Mouse (Mus musculus) granulocyte monocyte progenitor cell, adult 5-6 weeks (primary cell): ENCODE data around the gene Gm609. TPM values are rescaled to one million over a fixed set of nuclear protein-coding genes. Genes with fewer than 3 reads are reported as not detected.
"Not testable (repeated sequence)": the region's sequence is repeated elsewhere in the genome, so short reads cannot be mapped to it uniquely, and the experiment has no call there.

Experiments used
- ATAC-seq: replicated peaks from 2 replicates; pipeline ENCODE4 v1.8.0; 2016; ENCODE audit warnings: mild to moderate bottlenecking, moderate TSS enrichment, inconsistent platforms; ENCODE audit not compliant: poor library complexity, severe bottlenecking
- total RNA-seq, 2 experiments: library from RNA; stranded (forward) in 1 of 2; stranded (reverse) in 1 of 2; fragments of 200-712, 200-1000 nt in 1 of 2; fragments of >200 nt in 1 of 2; fragmentation: Nextera tagmentation in 1 of 2; gene quantifications; 2 replicates each; pipeline ENCODE4 v1.2.3; 2014 to 2017

Gm609 gene
- total RNA-seq (2014; fragmentation: Nextera tagmentation) (not detected in 2 replicates), total RNA-seq (2017) (not detected in 2 replicates)

GRCm38 (mm10) chr16:45492927-45493326, at the start of gene Gm609:
Gm609 (minus strand) TSS chr16:45492969.
- ATAC-seq: no peak

- ATAC-seq: no peak
Measured at GRCm38 (mm10) chr16:45542108-45542507, 49.3 kb upstream of the Gm609 start.

- not testable (repeated sequence) for ATAC-seq
Measured at GRCm38 (mm10) chr16:45538342-45538741, 45.6 kb upstream of the Gm609 start.

- ATAC-seq: no peak
Measured at GRCm38 (mm10) chr16:45535009-45535408, 42.2 kb upstream of the Gm609 start, which contains the start of gene Slc9c1. Slc9c1 (plus strand) TSS chr16:45535309.

GRCm38 (mm10) chr16:45531950-45532349, 39.2 kb upstream of the Gm609 start, which contains the start of gene Gm17783:
Gm17783 (minus strand) TSS chr16:45532050.
- ATAC-seq: no peak

GRCm38 (mm10) chr16:45525551-45525950, 32.8 kb upstream of the Gm609 start:
- ATAC-seq: peak; percentile 96

GRCm38 (mm10) chr16:45495326-45495725, 2.6 kb upstream of the Gm609 start:
- no peak for ATAC-seq

GRCm38 (mm10) chr16:45476991-45477390, 15.8 kb downstream of the Gm609 start:
- ATAC-seq: no peak

- not testable (repeated sequence) for ATAC-seq
Measured at GRCm38 (mm10) chr16:45471836-45472235, 20.9 kb downstream of the Gm609 start.

- ATAC-seq: no peak
Measured at GRCm38 (mm10) chr16:45454762-45455161, 38.0 kb downstream of the Gm609 start.

GRCm38 (mm10) chr16:45437230-45437739, 55.5 kb downstream of the Gm609 start:
- ATAC-seq: no peak

- no peak for ATAC-seq
Measured at GRCm38 (mm10) chr16:45435591-45435990, 57.2 kb downstream of the Gm609 start.

- no peak for ATAC-seq
Measured at GRCm38 (mm10) chr16:45427651-45428050, 65.1 kb downstream of the Gm609 start.

- ATAC-seq: no peak
Measured at GRCm38 (mm10) chr16:45413497-45413896, 79.3 kb downstream of the Gm609 start.

- ATAC-seq: not testable (repeated sequence)
Measured at GRCm38 (mm10) chr16:45409064-45409446, 83.7 kb downstream of the Gm609 start.

GRCm38 (mm10) chr16:45408425-45409063, 84.2 kb downstream of the Gm609 start, which contains the start of gene Cd200:
Cd200 (minus strand) TSS chr16:45409053.
- ATAC-seq: peak; percentile 93

- ATAC-seq: no peak
Measured at GRCm38 (mm10) chr16:45407645-45408400, 84.9 kb downstream of the Gm609 start.

- no peak for ATAC-seq
Measured at GRCm38 (mm10) chr16:45407091-45407490, 85.7 kb downstream of the Gm609 start.

GRCm38 (mm10) chr16:45402951-45403350, 89.8 kb downstream of the Gm609 start:
- no peak for ATAC-seq

- no peak for ATAC-seq
Measured at GRCm38 (mm10) chr16:45402036-45402435, 90.7 kb downstream of the Gm609 start.

GRCm38 (mm10) chr16:45399947-45400555, 92.7 kb downstream of the Gm609 start:
- ATAC-seq: no peak
